Mouse (Mus musculus): Measurements from ENCODE around the gene Thbs4.

Gene Thbs4

DNA sequence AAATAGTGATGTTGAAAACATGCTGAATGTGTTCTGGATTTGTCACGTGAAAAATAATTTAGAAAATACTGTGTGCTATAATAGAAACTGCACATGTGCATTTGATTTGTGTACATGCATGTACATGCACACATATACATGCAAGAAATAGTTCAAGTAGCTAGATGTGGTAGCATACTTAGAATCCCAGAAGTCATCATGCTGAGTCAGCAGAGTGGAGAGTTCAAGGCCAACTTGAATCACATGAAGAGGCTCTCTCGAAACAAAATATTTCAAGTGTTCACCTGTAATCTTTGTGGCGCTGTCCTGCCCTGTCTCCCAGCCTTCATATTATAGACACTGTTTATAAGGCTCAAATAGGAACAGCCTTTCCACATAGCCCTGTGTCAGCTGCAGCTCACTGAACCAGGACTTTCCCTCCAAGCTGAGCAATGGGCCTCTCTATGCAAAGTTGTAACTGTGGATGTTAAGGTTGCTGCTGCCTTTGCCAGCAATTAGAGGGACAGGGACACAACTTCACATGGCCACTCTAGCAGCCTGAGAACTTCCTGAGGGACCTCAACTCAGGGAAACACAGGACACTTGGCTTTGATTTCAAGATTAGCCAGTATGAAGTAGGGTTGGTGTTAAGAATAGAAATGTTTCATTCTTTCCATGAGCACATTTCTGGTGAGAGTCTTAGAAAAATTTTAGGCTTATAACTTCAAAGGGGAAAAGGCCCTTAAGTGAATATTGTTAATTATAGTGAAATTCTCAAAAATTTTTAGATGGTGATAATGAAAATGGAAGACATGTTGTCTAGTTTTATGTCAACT lies 76.6 kb downstream of the Thbs4 start:
- DNase-seq (ENCODE audit: low read depth in 2 of 2, low spot score in 2 of 2), result no peak

DNA sequence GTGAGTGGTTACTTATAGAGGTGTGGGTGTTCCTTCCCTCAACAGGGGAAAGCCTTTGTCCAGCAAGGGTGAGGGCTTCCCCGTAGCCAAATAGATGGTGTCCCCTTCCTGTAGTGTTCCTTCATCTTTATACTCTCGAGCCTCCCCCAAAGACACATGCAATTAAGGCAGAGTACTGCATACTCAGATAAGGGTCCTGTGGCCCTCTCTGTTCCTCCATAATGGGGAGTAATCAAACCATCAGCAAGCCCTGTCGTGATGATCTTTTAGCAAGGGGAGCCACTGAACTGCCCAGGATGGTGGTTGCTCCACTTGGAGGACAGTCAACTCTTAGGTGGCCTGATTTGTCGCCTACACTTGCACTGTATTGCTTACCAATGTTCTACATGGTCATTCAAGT lies 82.0 kb downstream of the Thbs4 start:
- no peak for DNase-seq (ENCODE audit: low read depth in 2 of 2, low spot score in 2 of 2)

GRCm38 (mm10) chr13:92711821-92712220 lies 82.8 kb downstream of the Thbs4 start:
- DNase-seq (ENCODE audit: low read depth in 2 of 2, low spot score in 2 of 2), result no peak

GRCm38 (mm10) chr13:92710361-92710760 lies 84.3 kb downstream of the Thbs4 start:
- no peak for DNase-seq (ENCODE audit: low read depth in 2 of 2, low spot score in 2 of 2)

GRCm38 (mm10) chr13:92709535-92709934 lies 85.1 kb downstream of the Thbs4 start:
- DNase-seq (ENCODE audit: low read depth in 2 of 2, low spot score in 2 of 2), result no peak

GRCm38 (mm10) chr13:92708466-92708865 lies 86.2 kb downstream of the Thbs4 start:
- no peak for DNase-seq (ENCODE audit: low read depth in 2 of 2, low spot score in 2 of 2)

- no peak for DNase-seq (ENCODE audit: low read depth in 2 of 2, low spot score in 2 of 2)
Measured at GRCm38 (mm10) chr13:92707941-92708340, 86.7 kb downstream of the Thbs4 start.

GRCm38 (mm10) chr13:92706342-92707061 lies 88.1 kb downstream of the Thbs4 start:
- no peak for DNase-seq (ENCODE audit: low read depth in 2 of 2, low spot score in 2 of 2)

DNA sequence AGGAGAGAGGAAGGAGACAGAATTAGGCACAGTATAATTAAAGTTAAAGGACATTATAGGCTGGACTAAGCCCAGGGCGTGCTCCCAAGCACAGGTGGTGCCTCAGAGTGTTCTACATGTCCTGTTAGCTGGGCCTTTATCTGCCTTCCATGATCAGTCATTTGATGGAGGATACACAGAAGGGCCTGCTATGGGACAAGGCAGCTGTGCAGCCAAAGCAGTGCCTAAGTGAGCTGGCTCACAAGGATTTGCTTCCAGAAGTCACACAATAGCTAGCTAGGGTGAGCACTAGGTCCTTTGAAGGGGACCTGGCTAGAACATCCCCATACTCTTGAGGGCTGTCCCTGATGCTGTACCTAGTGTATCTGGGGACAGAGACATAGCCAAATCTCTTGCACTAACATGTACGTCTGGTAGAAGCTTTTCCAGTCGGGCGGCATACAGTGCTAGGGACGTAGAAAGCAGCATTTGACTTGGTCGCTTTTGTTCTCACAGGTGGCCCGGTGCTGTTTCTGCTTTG lies 89.5 kb downstream of the Thbs4 start:
- no peak for DNase-seq (ENCODE audit: low read depth in 2 of 2, low spot score in 2 of 2)

DNA sequence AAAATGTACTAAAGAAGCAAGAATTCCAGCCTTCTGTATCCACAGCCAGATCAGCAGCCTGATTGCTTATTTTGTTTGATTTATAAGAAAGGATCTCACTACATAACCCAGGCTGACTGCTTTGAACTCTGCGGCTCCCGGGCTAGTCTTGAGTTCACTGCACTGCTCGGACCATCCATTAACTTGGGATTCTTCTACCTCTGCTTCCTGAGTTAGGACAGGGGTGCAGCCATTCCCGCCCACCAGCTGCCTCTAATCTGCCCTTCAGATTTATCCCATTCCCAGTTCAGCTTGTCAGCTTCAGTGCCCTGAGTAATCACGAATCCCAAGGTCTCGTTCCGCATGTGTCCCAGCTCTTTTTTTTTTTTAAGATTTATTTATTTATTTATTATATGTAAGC lies 90.4 kb downstream of the Thbs4 start:
- no peak for DNase-seq (ENCODE audit: low read depth in 2 of 2, low spot score in 2 of 2)

- no peak for DNase-seq (ENCODE audit: low read depth in 2 of 2, low spot score in 2 of 2)
Measured at GRCm38 (mm10) chr13:92703241-92704027, 91.2 kb downstream of the Thbs4 start.

GRCm38 (mm10) chr13:92702035-92702434 lies 92.6 kb downstream of the Thbs4 start:
- DNase-seq (ENCODE audit: low read depth in 2 of 2, low spot score in 2 of 2), result no peak

All from CD8-positive naive resting alpha-beta T cell, adult 2 months (primary cell).